ENCODE assay signal across 9 mouse cellular contexts in the genomic region with DNA sequence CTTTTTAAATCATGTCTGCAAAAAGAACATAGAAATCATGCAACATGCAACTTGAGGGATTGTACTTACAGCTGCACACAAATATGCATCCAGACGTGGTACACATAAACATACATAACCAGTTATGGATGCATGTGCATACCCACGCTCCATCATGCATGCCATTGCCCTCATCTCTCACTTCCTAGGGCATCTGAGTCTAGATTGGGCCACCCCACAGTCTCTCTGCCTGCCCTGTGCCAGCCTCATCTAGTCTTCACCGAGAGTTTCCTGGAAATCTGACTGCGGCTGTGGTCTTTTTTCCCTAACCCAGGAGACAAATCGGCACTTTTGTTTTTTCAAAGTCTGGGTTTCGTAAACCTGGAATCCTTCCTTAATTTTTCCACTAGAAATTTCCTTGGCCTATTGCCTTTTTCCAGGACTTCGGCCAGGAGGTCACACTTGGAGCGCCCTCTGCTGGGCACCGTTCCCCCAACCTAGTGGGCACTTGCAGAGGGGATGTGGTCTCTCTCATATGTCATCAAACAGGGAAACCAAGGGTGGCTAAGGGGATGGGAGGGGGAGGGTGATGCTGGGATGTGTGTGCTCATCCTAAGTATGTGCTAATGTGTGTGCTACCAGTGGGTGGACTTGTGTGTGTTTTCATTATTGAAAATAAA. TPM values are rescaled to one million over a fixed set of nuclear protein-coding genes. Genes with fewer than 3 reads are reported as not detected.
DNase-seq lines count a peak whose midpoint lies in the region; ATAC-seq and TF ChIP-seq lines count a peak whose summit lies in the region.
"Had no signal": no experiment of that assay in that cellular context is flagged by ENCODE, and none has a peak within 500 bp of the region (broad histone marks: within the 10 kb centered on the region; RNA-seq: fewer than 3 reads in every experiment).

No protein-coding gene starts in this region.

- H3K27me3 ChIP-seq in hindbrain, embryonic 14.5 days (ENCODE audit: control insufficient read depth, insufficient read depth, low read length): no peaks in the 10 kb centered on the region
- H3K27me3 ChIP-seq in hindbrain, embryonic 13.5 days: no peaks in the 10 kb centered on the region
- peaks cover 3% of the 10 kb centered on the region for H3K27me3 ChIP-seq in Patski
- no peaks in the 10 kb centered on the region for H3K27me3 ChIP-seq in kidney, postnatal 0 days (ENCODE audit: insufficient read depth, low read length)
- H3K27me3 ChIP-seq: lung, embryonic 15.5 days had no signal

- peak; percentile 83 for TF ChIP-seq CTCF in Patski (IDR thresholded peaks at IDR 0.05)
- TF ChIP-seq CTCF in kidney, postnatal 0 days (IDR thresholded peaks at IDR 0.05; ENCODE audit: low read depth): peak; percentile 87

- no peak overlapping the region for H3K9ac ChIP-seq in hindbrain, embryonic 14.5 days
- no peak overlapping the region for H3K9ac ChIP-seq in hindbrain, embryonic 13.5 days
- no peak overlapping the region for H3K9ac ChIP-seq in kidney, postnatal 0 days (ENCODE audit: low read depth, low read length)
- H3K9ac ChIP-seq: lung, embryonic 15.5 days had no signal

- peak; percentile 70 for DNase-seq in hindbrain, embryonic 14.5 days (ENCODE audit: low spot score)
- DNase-seq in Patski (ENCODE audit: low read depth, low spot score): peak; percentile 9
- peak; percentile 76 for DNase-seq in cerebellum, adult 8-10 months
- peak; percentile 82 for DNase-seq in gastrocnemius, postnatal 14 days
- DNase-seq in kidney, postnatal 0 days (ENCODE audit: low spot score): peak; percentile 81
- DNase-seq in testis, postnatal 14 days (ENCODE audit: low spot score): peak; percentile 41

- no peaks in the 10 kb centered on the region for H3K36me3 ChIP-seq in hindbrain, embryonic 14.5 days (replicated peaks; ENCODE audit: control insufficient read depth, insufficient read depth)
- H3K36me3 ChIP-seq in hindbrain, embryonic 13.5 days: no peaks in the 10 kb centered on the region
- no peaks in the 10 kb centered on the region for H3K36me3 ChIP-seq in kidney, postnatal 0 days (ENCODE audit: insufficient read depth, low read length)
- H3K36me3 ChIP-seq: lung, embryonic 15.5 days had no signal

- CTCF ChIA-PET in Patski (lab: Charles Lee): no interaction called here

- no peak overlapping the region for H3K4me2 ChIP-seq in hindbrain, embryonic 14.5 days (replicated peaks)
- H3K4me2 ChIP-seq in hindbrain, embryonic 13.5 days: no peak overlapping the region
- no peak overlapping the region for H3K4me2 ChIP-seq in kidney, postnatal 0 days (ENCODE audit: low read length)
- H3K4me2 ChIP-seq: lung, embryonic 15.5 days had no signal

- no peaks in the 10 kb centered on the region; the same call in 1 of the 2 replicates for H3K4me1 ChIP-seq in hindbrain, embryonic 14.5 days (replicated peaks; ENCODE audit: control insufficient read depth, insufficient read depth, low read length)
- H3K4me1 ChIP-seq in hindbrain, embryonic 13.5 days (replicated peaks): no peaks in the 10 kb centered on the region; the same call in 1 of the 2 replicates
- peaks cover 4% of the 10 kb centered on the region; the same call in 1 of the 2 replicates for H3K4me1 ChIP-seq in kidney, postnatal 0 days (replicated peaks; ENCODE audit: insufficient read depth, low read length)

- no peak overlapping the region for H3K4me3 ChIP-seq in hindbrain, embryonic 14.5 days (replicated peaks; ENCODE audit: low read length)
- no peak overlapping the region for H3K4me3 ChIP-seq in hindbrain, embryonic 13.5 days
- no peak overlapping the region for H3K4me3 ChIP-seq in kidney, postnatal 0 days (replicated peaks; ENCODE audit: low read depth, low read length)
- H3K4me3 ChIP-seq: lung, embryonic 15.5 days had no signal

- H3K27ac ChIP-seq in hindbrain, embryonic 14.5 days: no peak overlapping the region
- no peak overlapping the region for H3K27ac ChIP-seq in hindbrain, embryonic 13.5 days
- no peak overlapping the region for H3K27ac ChIP-seq in kidney, postnatal 0 days
- H3K27ac ChIP-seq: lung, embryonic 15.5 days had no signal

- 38% methylated on average over 9 of the region's 9 CpGs for WGBS in hindbrain, embryonic 14.5 days
- WGBS in hindbrain, embryonic 13.5 days: 40% methylated on average over 9 of the region's 9 CpGs
- 31% methylated on average over 9 of the region's 9 CpGs for WGBS in kidney, postnatal 0 days

- POLR2A ChIA-PET in Patski (lab: Charles Lee): no interaction called here

- ATAC-seq in hindbrain, embryonic 14.5 days (ENCODE audit: low FRiP score): no peak
- no peak for ATAC-seq in hindbrain, embryonic 13.5 days (ENCODE audit: low FRiP score)
- no peak for ATAC-seq in Patski
- ATAC-seq in kidney, postnatal 0 days (replicated peaks; ENCODE audit: low FRiP score, low read depth): no peak
- peak; percentile 68 for ATAC-seq in megakaryocyte, adult 5-6 weeks (ENCODE audit: poor library complexity, severe bottlenecking)

- H3K9me3 ChIP-seq in hindbrain, embryonic 14.5 days (ENCODE audit: control insufficient read depth, low read length): no peaks in the 10 kb centered on the region
- no peaks in the 10 kb centered on the region for H3K9me3 ChIP-seq in hindbrain, embryonic 13.5 days
- H3K9me3 ChIP-seq in kidney, postnatal 0 days (replicated peaks; ENCODE audit: low read length): no peaks in the 10 kb centered on the region
- H3K9me3 ChIP-seq: lung, embryonic 15.5 days had no signal

- intact Hi-C loops in gastrocnemius, postnatal 14 days (cut with DNase I; ENCODE audit: low total_unique reads): loop anchor here (10.0 kb wide), 1 partner anchor 185 kb away; no protein-coding TSS in a partner anchor

- in situ Hi-C loops in Patski (cut with MboI; ENCODE audit: low pct_unique_long_range_greater_than_20kb): no loop called here

RNA-seq across cellular contexts. Expression of gene Traf1, which starts 8.6 kb away (rescaled TPM):
- polyA plus RNA-seq in hindbrain, embryonic 14.5 days (2014; fragmentation: Nextera tagmentation; extraction: Ambion mirVana): 1.2 and 2.0 TPM in 2 replicates
- polyA plus RNA-seq in hindbrain, embryonic 13.5 days (2015; fragmentation: Nextera tagmentation; extraction: Ambion mirVana): 0.73 and 1.9 TPM in 2 replicates
- 0.19 TPM for polyA plus RNA-seq in Patski (2021)
- total RNA-seq in gastrocnemius, postnatal 14 days (2021): 1 to 10 TPM; 1.0 to 1.7 TPM
- polyA plus RNA-seq in kidney, postnatal 0 days (2015; fragmentation: Nextera tagmentation; extraction: Ambion mirVana): 18.6 and 20.6 TPM in 2 replicates
- total RNA-seq in megakaryocyte, adult 5-6 weeks (2015): 1.5 and 3.1 TPM in 2 replicates
- total RNA-seq in megakaryocyte, adult 5-6 weeks (2017): 2.5 and 3.2 TPM in 2 replicates

RNA-seq across cellular contexts. Expression of gene Phf19, which starts 56.4 kb away (rescaled TPM):
- 1.8 and 4.1 TPM in 2 replicates for polyA plus RNA-seq in hindbrain, embryonic 14.5 days (2014; fragmentation: Nextera tagmentation; extraction: Ambion mirVana)
- 1.1 and 1.3 TPM in 2 replicates for polyA plus RNA-seq in hindbrain, embryonic 13.5 days (2015; fragmentation: Nextera tagmentation; extraction: Ambion mirVana)
- polyA plus RNA-seq in Patski (2021): 0.99 TPM
- total RNA-seq in gastrocnemius, postnatal 14 days (2021): 1 to 10 TPM; 1.7 to 2.1 TPM
- 6.8 and 8.7 TPM in 2 replicates for polyA plus RNA-seq in kidney, postnatal 0 days (2015; fragmentation: Nextera tagmentation; extraction: Ambion mirVana)
- 7.2 and 9.8 TPM in 2 replicates for total RNA-seq in megakaryocyte, adult 5-6 weeks (2015)
- 6.4 and 14.0 TPM in 2 replicates for total RNA-seq in megakaryocyte, adult 5-6 weeks (2017)

Comparison
In these comparisons a context has a peak if more than half of its experiments do, and no peak if none do; other contexts are left out.
1. DNase-seq: peak in every context shown above with its lines; median percentile 82 in gastrocnemius, postnatal 14 days; 81 in kidney, postnatal 0 days; 76 in cerebellum, adult 8-10 months; 70 in hindbrain, embryonic 14.5 days; 41 in testis, postnatal 14 days; 9 in Patski.